Mouse (Mus musculus): Measurements from ENCODE around the gene Fam209.

The Fam209 gene

GRCm38 (mm10) chr2:172472318-172472717 lies at the start of gene Fam209:
Fam209 (plus strand) TSS chr2:172472520.
- no peak for DNase-seq (ENCODE audit: low spot score in 2 of 2)

GRCm38 (mm10) chr2:172430609-172431008 lies 41.7 kb upstream of the Fam209 start:
- no peak for DNase-seq (ENCODE audit: low spot score in 2 of 2)

GRCm38 (mm10) chr2:172433746-172434145 lies 38.6 kb upstream of the Fam209 start:
- no peak for DNase-seq (ENCODE audit: low spot score in 2 of 2)

- no peak for DNase-seq (ENCODE audit: low spot score in 2 of 2)
Measured at GRCm38 (mm10) chr2:172437371-172437952, 34.9 kb upstream of the Fam209 start.

GRCm38 (mm10) chr2:172439843-172440639 lies 32.3 kb upstream of the Fam209 start, which contains the start of gene Rtf2:
Rtf2 (plus strand) TSS chr2:172440556.
- peak; percentile 99 for DNase-seq (ENCODE audit: low spot score in 2 of 2)

GRCm38 (mm10) chr2:172440640-172441005 lies 31.7 kb upstream of the Fam209 start:
- DNase-seq (ENCODE audit: low spot score in 2 of 2): no peak

- no peak for DNase-seq (ENCODE audit: low spot score in 2 of 2)
Measured at GRCm38 (mm10) chr2:172441176-172441575, 31.1 kb upstream of the Fam209 start.

- no peak for DNase-seq (ENCODE audit: low spot score in 2 of 2)
Measured at GRCm38 (mm10) chr2:172445617-172446016, 26.7 kb upstream of the Fam209 start.

GRCm38 (mm10) chr2:172447317-172447716 lies 25.0 kb upstream of the Fam209 start:
- DNase-seq (ENCODE audit: low spot score in 2 of 2): no peak

GRCm38 (mm10) chr2:172448329-172448728 lies 24.0 kb upstream of the Fam209 start:
- no peak for DNase-seq (ENCODE audit: low spot score in 2 of 2)

- DNase-seq (ENCODE audit: low spot score in 2 of 2): no peak
Measured at GRCm38 (mm10) chr2:172450640-172451039, 21.7 kb upstream of the Fam209 start.

GRCm38 (mm10) chr2:172452031-172452430 lies 20.3 kb upstream of the Fam209 start:
- no peak for DNase-seq (ENCODE audit: low spot score in 2 of 2)

- DNase-seq (ENCODE audit: low spot score in 2 of 2): no peak
Measured at GRCm38 (mm10) chr2:172452458-172452857, 19.9 kb upstream of the Fam209 start.

- DNase-seq (ENCODE audit: low spot score in 2 of 2): no peak
Measured at GRCm38 (mm10) chr2:172458496-172458895, 13.8 kb upstream of the Fam209 start, which contains the start of gene Gcnt7. Gcnt7 (minus strand) TSS chr2:172458596.

GRCm38 (mm10) chr2:172460647-172461046 lies 11.7 kb upstream of the Fam209 start:
- DNase-seq (ENCODE audit: low spot score in 2 of 2): no peak

GRCm38 (mm10) chr2:172462813-172463212 lies 9.5 kb upstream of the Fam209 start:
- no peak for DNase-seq (ENCODE audit: low spot score in 2 of 2)

- DNase-seq (ENCODE audit: low spot score in 2 of 2): no peak
Measured at GRCm38 (mm10) chr2:172466427-172467132, 5.7 kb upstream of the Fam209 start.

- no peak for DNase-seq (ENCODE audit: low spot score in 2 of 2)
Measured at GRCm38 (mm10) chr2:172467206-172467605, 5.1 kb upstream of the Fam209 start.

GRCm38 (mm10) chr2:172468346-172468819 lies 3.9 kb upstream of the Fam209 start:
- no peak for DNase-seq (ENCODE audit: low spot score in 2 of 2)

- DNase-seq (ENCODE audit: low spot score in 2 of 2): no peak
Measured at GRCm38 (mm10) chr2:172473591-172473990, 1.3 kb downstream of the Fam209 start.

GRCm38 (mm10) chr2:172474970-172475369 lies 2.6 kb downstream of the Fam209 start:
- no peak for DNase-seq (ENCODE audit: low spot score in 2 of 2)

- DNase-seq (ENCODE audit: low spot score in 2 of 2): no peak
Measured at GRCm38 (mm10) chr2:172476707-172477260, 4.5 kb downstream of the Fam209 start.
